Mouse (Mus musculus) urinary bladder, postnatal 36 days (tissue): ENCODE results near the gene Rbms1.

ENCODE experiments used
- DNase-seq, 2 experiments: peaks; one replicate each; pipeline ENCODE4 v3.0.0; 2022; ENCODE audit warnings: low spot score in 2 of 2, mixed read lengths in 1 of 2

Rbms1 gene

DNA sequence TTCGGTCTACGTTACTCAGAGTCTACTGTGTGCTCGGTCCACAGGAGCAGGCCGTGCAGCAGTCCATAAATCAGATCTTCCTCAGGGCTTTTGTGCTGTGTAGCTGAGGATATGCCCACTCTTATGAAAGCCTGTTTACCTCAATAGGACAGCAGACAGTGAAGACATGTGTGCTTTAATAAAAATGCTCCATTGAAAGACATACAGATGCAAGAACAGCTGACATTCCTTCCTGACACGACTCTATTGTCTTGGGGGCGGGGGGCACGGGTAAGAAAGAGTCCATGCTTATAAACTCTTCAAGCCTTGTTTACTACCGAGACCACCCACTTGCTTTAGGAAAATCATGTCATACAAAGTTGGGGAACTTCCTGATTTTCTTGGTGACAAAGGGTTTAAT is 196.6 kb downstream of the Rbms1 start:
- DNase-seq = no peak

DNA sequence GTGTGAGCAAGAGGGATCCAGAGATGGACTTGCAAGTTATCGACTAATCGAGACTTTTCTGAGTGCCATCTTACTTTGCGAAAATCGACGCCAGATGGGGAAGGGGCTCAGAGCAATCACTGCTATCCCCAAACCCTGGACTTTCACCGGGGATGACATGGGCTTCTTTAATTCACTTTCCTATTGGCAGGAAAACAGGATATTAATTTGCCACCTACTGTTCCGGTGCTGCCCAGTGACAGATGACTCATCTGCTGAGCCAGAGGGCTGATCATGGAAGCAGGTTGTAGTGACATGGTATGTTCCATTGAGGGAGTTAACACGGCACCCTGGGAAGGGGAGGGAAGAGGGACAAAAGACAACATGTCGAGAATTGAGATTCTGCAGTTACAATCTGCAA is 206.8 kb downstream of the Rbms1 start:
- DNase-seq = no peak

DNA sequence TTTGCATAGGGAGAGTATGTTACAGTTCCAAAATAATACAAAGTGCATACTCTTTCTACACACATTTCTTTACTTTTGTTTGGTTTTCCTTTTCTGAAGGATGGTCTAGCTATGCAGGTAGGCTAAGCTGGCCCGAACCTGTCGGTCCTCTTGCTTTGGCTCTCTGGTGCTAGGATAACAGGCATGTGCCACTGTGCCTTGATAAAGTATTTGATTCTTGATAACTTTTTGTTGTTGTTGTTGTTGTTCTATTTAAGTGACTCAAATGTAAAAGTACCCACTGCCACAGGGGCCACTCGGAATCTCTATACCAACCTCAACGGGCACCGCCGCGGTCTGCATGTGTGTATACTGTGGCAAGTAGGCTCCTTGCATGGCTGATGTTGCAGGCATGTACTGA is 207.9 kb downstream of the Rbms1 start:
- no peak for DNase-seq

GRCm38 (mm10) chr2:60751274-60751673 is 211.7 kb downstream of the Rbms1 start:
- DNase-seq = no peak

- DNase-seq = no peak
These were observed 212.4 kb downstream of the Rbms1 start for GRCm38 (mm10) chr2:60750591-60750990.

GRCm38 (mm10) chr2:60748585-60748984 is 214.4 kb downstream of the Rbms1 start:
- DNase-seq = no peak

- DNase-seq = peak; percentile 7 to 31
These were observed 215.4 kb downstream of the Rbms1 start for GRCm38 (mm10) chr2:60747590-60747989.

DNA sequence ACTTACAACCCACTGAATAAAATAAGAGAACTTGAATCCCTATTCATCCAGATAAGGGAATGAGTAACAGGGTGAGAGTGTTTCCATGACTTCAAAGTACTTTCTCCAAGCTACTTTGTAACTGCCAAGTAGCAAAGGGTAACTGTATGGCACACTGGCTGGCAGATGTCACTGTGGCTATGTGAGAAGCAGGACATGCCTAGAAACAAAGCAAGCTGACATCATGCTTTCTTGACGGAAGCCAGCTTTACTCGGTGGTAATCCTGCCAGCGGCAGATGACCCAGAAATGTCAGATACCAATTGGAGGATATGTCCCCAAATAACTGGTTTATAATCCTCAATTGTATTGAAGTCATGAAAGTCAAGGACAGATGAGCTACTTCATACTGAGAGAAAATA is 218.3 kb downstream of the Rbms1 start:
- no peak for DNase-seq

GRCm38 (mm10) chr2:60739389-60740137 is 223.4 kb downstream of the Rbms1 start:
- no peak for DNase-seq

- no peak for DNase-seq
These were observed 232.1 kb downstream of the Rbms1 start for GRCm38 (mm10) chr2:60730929-60731328.

GRCm38 (mm10) chr2:60730024-60730423 is 233.0 kb downstream of the Rbms1 start:
- DNase-seq = no peak

DNA sequence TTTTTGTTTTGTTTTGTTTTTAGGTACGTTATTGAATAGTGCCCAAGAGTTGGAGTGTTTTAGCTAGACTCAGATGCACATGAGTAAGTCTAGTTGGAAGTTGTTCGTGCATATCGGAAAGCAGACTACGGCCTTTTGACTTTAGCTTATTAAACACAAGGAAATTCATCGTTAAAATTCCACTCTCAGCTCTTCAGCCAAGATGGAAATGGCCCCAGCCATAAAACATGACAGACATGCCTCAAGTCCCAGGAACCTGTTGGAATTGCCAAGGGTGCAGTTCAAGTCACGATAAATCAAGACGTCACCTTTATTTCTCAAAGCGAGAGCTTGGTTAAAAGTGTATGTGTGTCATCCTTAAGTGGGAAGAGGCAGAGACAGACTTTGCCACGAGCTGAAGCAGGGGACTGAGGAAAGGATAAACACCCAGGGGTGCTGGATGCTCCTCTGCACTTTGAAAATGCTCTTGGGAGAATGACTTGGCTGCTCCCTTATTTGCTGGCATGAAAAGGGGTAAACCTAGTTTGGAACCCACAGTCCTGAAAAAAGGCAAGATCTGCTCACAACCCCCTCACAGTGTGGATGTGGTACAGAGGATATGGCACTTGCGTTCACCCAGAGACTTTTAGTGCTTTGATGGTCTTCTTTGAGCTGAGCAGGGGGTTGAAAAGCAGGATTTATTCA is 233.9 kb downstream of the Rbms1 start:
- DNase-seq = no peak

DNA sequence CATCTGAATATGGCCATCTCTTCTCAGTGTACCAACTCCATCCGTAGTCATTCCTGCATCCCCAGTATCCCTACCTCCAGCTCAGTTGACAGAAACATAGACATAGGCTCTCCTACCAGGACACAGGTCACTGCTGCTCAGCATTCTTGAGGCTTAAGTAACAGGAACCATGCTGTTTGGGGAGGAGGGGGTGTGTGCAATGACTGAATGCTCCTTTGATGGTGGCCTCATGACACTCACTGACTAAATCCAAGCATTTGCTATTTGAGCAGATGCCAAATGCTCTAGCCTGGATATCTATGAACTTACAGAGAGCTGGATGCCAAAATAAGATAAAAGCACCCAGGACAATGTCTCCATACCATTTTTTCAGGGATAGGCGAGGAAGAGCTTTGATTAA is 238.3 kb downstream of the Rbms1 start:
- DNase-seq = no peak

- no peak for DNase-seq
These were observed 240.0 kb downstream of the Rbms1 start for GRCm38 (mm10) chr2:60722967-60723366.

DNA sequence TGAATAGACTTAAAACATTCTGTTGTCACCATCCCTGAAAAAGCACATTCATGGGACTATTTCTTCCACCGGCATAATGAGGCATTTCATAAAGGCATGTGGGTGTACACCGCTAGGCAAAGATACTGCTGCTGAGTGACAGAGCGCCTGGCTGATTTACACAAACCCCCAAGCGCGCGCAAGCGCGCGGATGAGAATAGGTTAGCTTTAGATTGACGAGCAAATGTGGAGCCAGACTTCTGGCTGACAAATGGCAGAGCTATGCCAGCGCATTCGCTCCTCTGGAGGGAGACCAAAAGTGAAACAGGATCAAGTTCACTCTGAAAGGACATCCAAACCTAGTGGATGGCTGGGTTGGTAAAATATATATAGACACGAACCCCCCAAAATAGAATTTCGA is 240.5 kb downstream of the Rbms1 start, which contains the start of gene Itgb6:
Itgb6 (minus strand) TSS at position 130 of the 400 bp plus-strand sequence.
- DNase-seq = no peak

DNA sequence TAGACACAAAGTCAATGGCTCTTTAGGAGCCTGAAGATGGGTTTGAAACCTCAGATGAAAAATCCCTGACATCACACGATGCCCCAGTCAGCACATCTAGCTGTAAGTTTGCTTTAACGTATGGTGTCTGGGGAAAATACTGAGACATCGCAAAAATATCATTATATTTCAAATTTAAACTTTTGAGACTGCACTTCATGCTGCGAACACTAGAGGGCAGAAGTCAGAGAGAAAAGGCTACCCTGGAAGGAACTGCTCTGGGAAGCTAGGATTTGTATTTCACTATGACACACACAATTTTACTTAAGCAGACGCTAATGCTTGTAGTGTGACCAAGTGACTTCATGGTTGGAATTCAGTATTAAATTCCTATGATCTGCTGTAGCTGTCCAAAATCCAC is 242.1 kb downstream of the Rbms1 start:
- DNase-seq = no peak

- peak in 1 of 2 experiments; percentile 43 for DNase-seq
These were observed 242.8 kb downstream of the Rbms1 start for GRCm38 (mm10) chr2:60720205-60720604.

DNA sequence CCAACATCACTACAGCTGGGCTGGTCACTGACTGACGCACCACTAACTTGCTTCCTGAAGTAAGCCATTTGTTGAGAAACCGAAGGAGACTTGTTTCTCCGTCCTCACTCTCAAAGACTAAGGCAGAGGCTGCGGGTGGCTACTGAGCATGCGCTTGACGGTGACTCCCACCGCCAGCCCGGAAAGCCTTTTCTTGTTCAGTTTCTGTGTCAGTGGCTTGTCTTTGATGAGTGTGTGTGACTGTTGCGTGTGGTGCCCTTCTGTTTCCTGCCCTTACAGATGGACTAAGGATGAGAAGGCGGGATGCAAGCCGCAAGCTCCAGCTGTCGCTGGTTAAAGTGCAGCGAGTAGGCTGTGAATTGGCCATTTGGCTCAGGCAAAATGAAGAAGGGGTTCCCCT is 245.6 kb downstream of the Rbms1 start:
- no peak for DNase-seq

DNA sequence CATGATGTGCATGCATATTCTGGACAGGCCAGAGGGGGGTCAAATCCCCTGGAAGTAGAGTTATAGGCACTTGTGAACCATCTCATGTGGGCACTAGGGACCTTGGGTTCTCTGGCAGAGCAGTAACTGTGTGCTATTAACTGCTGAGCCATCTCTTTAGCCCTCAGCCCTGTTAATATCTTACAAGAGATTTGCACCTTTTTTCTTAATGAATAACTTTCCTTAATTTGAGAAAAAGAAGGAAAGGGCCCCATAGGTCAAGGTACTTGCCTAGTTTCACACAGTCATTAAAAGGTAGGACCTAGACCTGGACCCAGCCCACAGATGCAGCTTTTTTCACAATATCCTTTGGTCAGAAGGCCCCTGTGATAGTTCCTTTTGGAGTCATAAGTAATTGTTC is 246.4 kb downstream of the Rbms1 start:
- no peak for DNase-seq

- DNase-seq = no peak
These were observed 247.2 kb downstream of the Rbms1 start for GRCm38 (mm10) chr2:60715771-60716170.

DNA sequence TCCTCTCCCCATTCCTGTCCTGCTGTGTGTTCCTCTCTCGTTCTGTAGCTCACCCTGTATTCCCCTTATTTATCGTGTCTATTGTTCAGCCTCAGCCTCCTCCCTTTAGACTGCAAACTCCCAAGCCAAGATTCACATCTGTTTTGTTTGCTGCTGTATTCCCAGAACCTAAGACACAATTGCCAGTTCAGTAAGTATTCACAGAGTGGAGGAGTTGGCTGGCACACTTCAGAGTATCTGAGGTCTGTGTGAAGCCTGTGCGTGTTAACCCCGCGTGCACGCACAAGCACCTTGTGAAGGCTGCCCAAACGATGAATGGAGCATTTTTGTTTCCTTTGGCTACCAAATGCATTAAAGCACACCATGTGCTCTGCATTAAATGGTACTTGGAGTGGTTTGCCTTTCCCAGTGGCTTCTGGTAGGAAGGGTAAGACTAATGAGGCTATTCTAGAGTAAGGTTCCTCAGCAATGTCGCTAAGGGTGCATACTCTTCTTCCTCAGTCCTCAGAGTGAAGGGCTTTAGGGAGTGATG is 248.0 kb downstream of the Rbms1 start:
- no peak for DNase-seq

- no peak for DNase-seq
These were observed 248.5 kb downstream of the Rbms1 start for GRCm38 (mm10) chr2:60714475-60714874.

GRCm38 (mm10) chr2:60713857-60714256 is 249.1 kb downstream of the Rbms1 start:
- no peak for DNase-seq
